Comparison of ENCODE assay signal across 12 mouse cellular contexts in genomic region chr4:151180394-151180902, GRCm38 (mm10).
DNase-seq lines count a peak whose midpoint lies in the region; ATAC-seq and TF ChIP-seq lines count a peak whose summit lies in the region.
"Had no signal": no experiment of that assay in that cellular context is flagged by ENCODE, and none has a peak within 500 bp of the region (broad histone marks: within the 10 kb centered on the region; RNA-seq: fewer than 3 reads in every experiment).

No protein-coding gene starts in this region.

- peaks cover 24% of the 10 kb centered on the region for H3K4me1 ChIP-seq in intestine, embryonic 14.5 days (replicated peaks; ENCODE audit: control insufficient read depth, insufficient read depth, low read length)
- no peaks in the 10 kb centered on the region for H3K4me1 ChIP-seq in intestine, postnatal 0 days (replicated peaks; ENCODE audit: control insufficient read depth, insufficient read depth, low read length)
- H3K4me1 ChIP-seq in heart, embryonic 15.5 days (replicated peaks) = peaks cover 29% of the 10 kb centered on the region
- H3K4me1 ChIP-seq in lung, embryonic 16.5 days (replicated peaks; ENCODE audit: control insufficient read depth, insufficient read depth, low read length) = peaks cover 40% of the 10 kb centered on the region
- H3K4me1 ChIP-seq: liver, embryonic 12.5 days had no signal

- H3K27me3 ChIP-seq in intestine, embryonic 14.5 days (replicated peaks; ENCODE audit: control insufficient read depth, insufficient read depth, low read length) = 0 out of 2 replicates have a peak, but pooled peaks cover 4% of the 10 kb centered on the region
- H3K27me3 ChIP-seq in intestine, postnatal 0 days (replicated peaks; ENCODE audit: control insufficient read depth, insufficient read depth, low read length) = no peaks in the 10 kb centered on the region
- peaks cover 7% of the 10 kb centered on the region; the same call in 1 of the 2 replicates for H3K27me3 ChIP-seq in heart, embryonic 15.5 days
- H3K27me3 ChIP-seq in lung, embryonic 16.5 days (ENCODE audit: control insufficient read depth, insufficient read depth, low read depth, low read length) = no peaks in the 10 kb centered on the region

- no peaks in the 10 kb centered on the region for H3K9me3 ChIP-seq in intestine, embryonic 14.5 days (ENCODE audit: control insufficient read depth, low read length)
- H3K9me3 ChIP-seq in intestine, postnatal 0 days (ENCODE audit: control insufficient read depth) = no peaks in the 10 kb centered on the region
- H3K9me3 ChIP-seq in heart, embryonic 15.5 days (replicated peaks) = no peaks in the 10 kb centered on the region
- no peaks in the 10 kb centered on the region for H3K9me3 ChIP-seq in lung, embryonic 16.5 days (ENCODE audit: control insufficient read depth, low read length)
- H3K9me3 ChIP-seq: liver, embryonic 12.5 days had no signal

- intact Hi-C loops in gastrocnemius, postnatal 14 days (cut with DNase I; ENCODE audit: low total_unique reads) = no loop called here

- TF ChIP-seq CTCF in intestine, postnatal 0 days (IDR thresholded peaks at IDR 0.05; ENCODE audit: low read depth) = no peak

- no peaks in the 10 kb centered on the region for H3K36me3 ChIP-seq in intestine, embryonic 14.5 days (ENCODE audit: control insufficient read depth, insufficient read depth, low read length)
- no peaks in the 10 kb centered on the region for H3K36me3 ChIP-seq in intestine, postnatal 0 days (ENCODE audit: control insufficient read depth, insufficient read depth)
- no peaks in the 10 kb centered on the region for H3K36me3 ChIP-seq in heart, embryonic 15.5 days
- H3K36me3 ChIP-seq in lung, embryonic 16.5 days (ENCODE audit: control insufficient read depth, insufficient read depth, low read length) = no peaks in the 10 kb centered on the region
- H3K36me3 ChIP-seq: liver, embryonic 12.5 days had no signal

- H3K27ac ChIP-seq in intestine, embryonic 14.5 days (ENCODE audit: low read depth) = peak overlapping the region; percentile 48; the same call in 1 of the 2 replicates
- no peak overlapping the region for H3K27ac ChIP-seq in intestine, postnatal 0 days (ENCODE audit: low read depth, low read length)
- H3K27ac ChIP-seq in heart, embryonic 15.5 days = peak overlapping the region; percentile 29
- H3K27ac ChIP-seq in lung, embryonic 16.5 days (ENCODE audit: low read length) = peak overlapping the region; percentile 80
- H3K27ac ChIP-seq: liver, embryonic 12.5 days had no signal

- peak; percentile 84 for ATAC-seq in intestine, embryonic 14.5 days (replicated peaks; ENCODE audit: low FRiP score, low TSS enrichment, low read depth)
- ATAC-seq in intestine, postnatal 0 days = no peak
- peak; percentile 43; the same call in 1 of the 2 replicates for ATAC-seq in heart, embryonic 15.5 days (replicated peaks; ENCODE audit: insufficient number of reproducible peaks, insufficient read depth, low FRiP score, low read depth)
- ATAC-seq in lung, embryonic 16.5 days (ENCODE audit: low read depth) = peak; percentile 73
- ATAC-seq: forebrain, postnatal 0 days; liver, embryonic 12.5 days had no signal

- 2% methylated on average over 7 of the region's 7 CpGs for WGBS in intestine, embryonic 14.5 days
- 5% methylated on average over 7 of the region's 7 CpGs for WGBS in intestine, postnatal 0 days
- WGBS in heart, embryonic 15.5 days = 10% methylated on average over 7 of the region's 7 CpGs
- 3% methylated on average over 7 of the region's 7 CpGs for WGBS in lung, embryonic 16.5 days

- H3K4me3 ChIP-seq in intestine, embryonic 14.5 days (ENCODE audit: low read depth, low read length) = no peak overlapping the region
- no peak overlapping the region for H3K4me3 ChIP-seq in intestine, postnatal 0 days (ENCODE audit: low read depth, low read length)
- no peak overlapping the region for H3K4me3 ChIP-seq in heart, embryonic 15.5 days
- H3K4me3 ChIP-seq in lung, embryonic 16.5 days (ENCODE audit: low read length) = no peak overlapping the region
- H3K4me3 ChIP-seq: liver, embryonic 12.5 days had no signal

- no peak overlapping the region for H3K9ac ChIP-seq in intestine, embryonic 14.5 days (ENCODE audit: low read length)
- no peak overlapping the region for H3K9ac ChIP-seq in intestine, postnatal 0 days (ENCODE audit: low read depth, low read length)
- no peak overlapping the region for H3K9ac ChIP-seq in heart, embryonic 15.5 days
- H3K9ac ChIP-seq in lung, embryonic 16.5 days (ENCODE audit: low read length) = no peak overlapping the region
- H3K9ac ChIP-seq: forebrain, postnatal 0 days; liver, embryonic 12.5 days had no signal

- peak; percentile 83 for DNase-seq in intestine, embryonic 14.5 days (ENCODE audit: low spot score)
- peak; percentile 11 for DNase-seq in 3T3-L1 (ENCODE audit: low read depth, low spot score)
- no peak for DNase-seq in gastrocnemius, postnatal 14 days
- no peak for DNase-seq in cerebellum, postnatal 4 days (ENCODE audit: low spot score in 2 of 2)
- no peak for DNase-seq in ovary, postnatal 10 days (ENCODE audit: low spot score)
- DNase-seq: cerebellum, adult 9-11 months; forebrain, postnatal 0 days; thymus, adult 2 months had no signal

- H3K4me2 ChIP-seq in intestine, embryonic 14.5 days (ENCODE audit: low read length) = peak overlapping the region; percentile 26; the same call in 1 of the 2 replicates
- H3K4me2 ChIP-seq in intestine, postnatal 0 days (replicated peaks; ENCODE audit: low read depth) = no peak overlapping the region
- peak overlapping the region; percentile 29; the same call in 1 of the 2 replicates for H3K4me2 ChIP-seq in heart, embryonic 15.5 days
- peak overlapping the region; percentile 29; the same call in 1 of the 2 replicates for H3K4me2 ChIP-seq in lung, embryonic 16.5 days (ENCODE audit: low read depth, low read length)
- H3K4me2 ChIP-seq: liver, embryonic 12.5 days had no signal

Comparison
In these comparisons a context has a peak if more than half of its experiments do, and no peak if none do; other contexts are left out.
1. DNase-seq: peak in intestine, embryonic 14.5 days (single experiment) and 3T3-L1 (single experiment); none in gastrocnemius, postnatal 14 days (single experiment), cerebellum, postnatal 4 days (0 of 2) and ovary, postnatal 10 days (single experiment).